Mouse (Mus musculus) liver, embryonic 14.5 days (tissue): ENCODE results near the gene Elf5.

ENCODE experiments used
- CTCF ChIP-seq: IDR thresholded peaks from 2 replicates; pipeline ENCODE4 v1.5.1; 2016; ENCODE audit warnings: antibody characterized with exemption, low read depth, control low read depth
- EP300 ChIP-seq: IDR thresholded peaks from 2 replicates; pipeline ENCODE4 v1.6.1; 2016; ENCODE audit warnings: antibody characterized with exemption, low read depth

DNA sequence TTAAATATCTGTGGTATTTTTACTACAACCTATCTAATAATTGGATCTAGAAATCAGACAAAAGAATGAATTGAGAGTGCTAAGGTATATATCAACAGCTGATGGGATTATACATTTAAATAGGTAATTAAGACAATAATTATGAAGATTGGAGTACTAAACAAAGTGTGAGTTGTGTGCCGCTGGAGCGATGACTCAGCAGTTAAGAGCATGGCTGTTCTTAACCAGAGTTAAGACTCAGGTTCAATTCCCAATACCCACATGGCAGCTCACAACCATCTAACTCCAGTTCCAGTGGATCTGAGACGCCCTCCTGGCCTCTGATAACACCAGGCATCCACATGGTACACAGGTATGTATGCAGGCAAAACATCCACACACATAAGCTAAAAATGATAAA, 61.9 kb downstream of the Elf5 start:
- no peak for TF ChIP-seq CTCF
- TF ChIP-seq EP300 = no peak
